Mouse (Mus musculus) cerebellum, adult 2 months (tissue): ENCODE measurements around the gene Rnpepl1. TPM values are rescaled to one million over a fixed set of nuclear protein-coding genes. Genes with fewer than 3 reads are reported as not detected.
A peak's percentile ranks its signal among the peaks of the same experiment; 100 is the strongest.

Experiments used
- DNase-seq, 2 experiments: peaks; one replicate each; pipeline ENCODE4 v3.0.0; 2021
- H3K27ac ChIP-seq: fragments of 200-500 bp; 2 replicates; pipeline ENCODE4 v1.5.1; 2012; ENCODE audit warnings: low read length, control low read depth, inconsistent platforms; ENCODE audit not compliant: insufficient read depth
- H3K27me3 ChIP-seq: fragments of 200-500 bp; 2 replicates; pipeline ENCODE4 v1.6.1; 2012; ENCODE audit warnings: inconsistent platforms, mild to moderate bottlenecking, low read length, moderate library complexity; ENCODE audit not compliant: control insufficient read depth, insufficient read depth
- H3K4me1 ChIP-seq: fragments of 200-500 bp; 2 replicates; pipeline ENCODE4 v1.6.1; 2011; ENCODE audit warnings: low read length; ENCODE audit not compliant: control insufficient read depth, insufficient read depth
- H3K4me3 ChIP-seq: fragments of 200-500 bp; replicated peaks from 2 replicates; pipeline ENCODE3; 2011; ENCODE audit warnings: mild to moderate bottlenecking, low read depth, low read length, control low read depth; ENCODE audit not compliant: insufficient read depth
- CTCF ChIP-seq: fragments of 200-500 bp; IDR thresholded peaks from 2 replicates; pipeline ENCODE4 v1.5.1; 2011; ENCODE audit warnings: low read depth, mild to moderate bottlenecking, control low read depth, low read length, moderate library complexity, borderline replicate concordance; ENCODE audit not compliant: insufficient read depth
- POLR2A ChIP-seq: fragments of 200-500 bp; IDR thresholded peaks from 2 replicates; pipeline ENCODE4 v1.6.1; 2011; ENCODE audit warnings: low read length, control low read depth, borderline replicate concordance; ENCODE audit not compliant: insufficient read depth
- WGBS: fragments of 180-500 bp; shearing (Covaris S2); methylation state at CpG from one replicate; pipeline ENCODE4 v1.1.7; 2018; 5-methylcytosine and 5-hydroxymethylcytosine counted together
- polyA plus RNA-seq: library from polyadenylated mRNA; depleted of rRNA; stranded (reverse); fragments of >200 nt; gene quantifications from 2 replicates; pipeline ENCODE4 v1.2.3, GENCODE M21; 2012

The Rnpepl1 gene
- polyA plus RNA-seq, 1 experiment = 44.7 TPM

DNA sequence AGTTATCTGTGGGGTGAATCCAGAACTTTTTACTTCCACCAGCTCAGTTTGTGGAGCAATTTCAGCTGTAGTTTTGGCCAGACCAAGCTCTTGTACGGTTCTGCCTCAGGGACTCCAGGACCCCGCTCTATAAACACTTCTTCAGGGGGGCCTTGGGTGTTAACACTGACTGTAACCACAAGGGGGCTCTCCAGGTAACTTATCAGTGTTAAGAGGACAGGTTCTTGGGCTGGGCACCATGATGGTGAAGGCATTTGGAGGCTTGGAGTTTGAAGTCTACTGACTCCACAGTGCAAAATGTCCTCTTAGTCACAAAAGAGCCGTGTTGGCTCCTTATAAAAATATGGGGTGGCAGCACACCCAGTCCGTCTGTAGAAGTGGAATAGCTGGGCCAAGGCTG, 1.5 kb upstream of the Rnpepl1 start:
- Histone ChIP-seq H3K27ac (no peak overlapping the region), H3K4me3 (no peak overlapping the region), H3K4me1 (peaks cover 14% of the 10 kb centered on the region), H3K27me3 (no peaks in the 10 kb centered on the region)
- no peak for TF ChIP-seq POLR2A
- DNase-seq = no peak
- WGBS = 64% methylated on average over 4 of the region's 4 CpGs

DNA sequence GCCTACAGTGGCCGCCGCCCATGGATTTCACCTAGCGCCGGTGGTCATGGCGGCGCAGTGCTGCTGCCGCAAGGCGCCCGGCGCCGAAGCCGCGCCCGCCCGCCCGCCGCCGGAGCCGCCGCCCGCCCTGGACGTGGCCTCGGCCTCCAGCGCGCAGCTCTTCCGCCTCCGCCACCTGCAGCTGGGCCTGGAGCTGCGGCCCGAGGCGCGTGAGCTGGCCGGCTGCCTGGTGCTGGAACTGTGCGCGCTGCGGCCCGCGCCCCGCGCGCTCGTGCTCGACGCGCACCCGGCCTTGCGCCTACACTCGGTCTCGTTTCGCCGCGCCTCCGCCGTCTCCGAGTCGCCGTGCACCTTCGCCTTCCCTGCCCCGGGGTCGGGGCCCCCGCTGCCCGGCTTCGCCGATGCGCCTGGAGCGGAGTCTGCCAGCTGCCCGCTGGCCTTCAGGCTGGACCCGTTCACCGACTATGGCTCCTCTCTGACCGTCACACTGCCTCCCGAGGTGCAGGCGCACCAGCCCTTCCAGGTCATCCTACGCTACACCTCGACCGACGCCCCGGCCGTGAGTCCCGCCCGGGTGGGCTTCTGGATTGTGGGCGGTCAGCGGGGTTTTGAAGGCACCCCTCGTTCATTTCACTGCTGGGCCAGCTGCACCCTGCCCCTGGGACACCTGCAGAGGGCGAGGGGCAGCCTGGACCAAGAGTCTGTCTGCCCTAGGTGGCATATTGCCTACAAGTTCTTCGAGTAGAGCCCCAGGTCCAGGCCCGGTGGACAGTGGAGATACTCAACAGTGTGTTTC, 540 bp downstream of the Rnpepl1 start:
- peak overlapping the region; percentile 63 for H3K4me3 ChIP-seq
- peak overlapping the region; percentile 26 for H3K27ac ChIP-seq
- H3K27me3 ChIP-seq = no peaks in the 10 kb centered on the region
- DNase-seq = peak; percentile 83 to 84
- TF ChIP-seq CTCF (no peak), POLR2A (peak; percentile 40; the same call in 1 of the 2 replicates)
- 1% methylated on average over 56 of the region's 85 CpGs for WGBS
- peaks cover 14% of the 10 kb centered on the region for H3K4me1 ChIP-seq

GRCm38 (mm10) chr1:92911721-92912138, 1.1 kb downstream of the Rnpepl1 start:
- TF ChIP-seq CTCF (no peak), POLR2A (no peak)
- Histone ChIP-seq H3K27me3 (no peaks in the 10 kb centered on the region), H3K4me3 (peak overlapping the region; percentile 63), H3K27ac (peak overlapping the region; percentile 26), H3K4me1 (peaks cover 14% of the 10 kb centered on the region)
- peak in 1 of 2 experiments; percentile 50 for DNase-seq
- WGBS = 22% methylated on average over 8 of the region's 8 CpGs

GRCm38 (mm10) chr1:92912286-92912685, 1.7 kb downstream of the Rnpepl1 start:
- DNase-seq = no peak
- H3K27me3 ChIP-seq = no peaks in the 10 kb centered on the region
- peaks cover 14% of the 10 kb centered on the region for H3K4me1 ChIP-seq
- 42% methylated on average over 1 of the region's 1 CpGs for WGBS
- TF ChIP-seq CTCF = no peak
- no peak for TF ChIP-seq POLR2A
- peak overlapping the region; percentile 63 for H3K4me3 ChIP-seq
- no peak overlapping the region for H3K27ac ChIP-seq

GRCm38 (mm10) chr1:92914239-92914638, 3.7 kb downstream of the Rnpepl1 start:
- Histone ChIP-seq H3K27ac (no peak overlapping the region), H3K27me3 (no peaks in the 10 kb centered on the region), H3K4me1 (peaks cover 8% of the 10 kb centered on the region), H3K4me3 (no peak overlapping the region)
- TF ChIP-seq POLR2A (no peak), CTCF (no peak)
- no peak for DNase-seq
- WGBS = 81% methylated on average over 4 of the region's 4 CpGs

- no peak for TF ChIP-seq POLR2A
- TF ChIP-seq CTCF = no peak
- peak in 1 of 2 experiments; percentile 10 for DNase-seq
- Histone ChIP-seq H3K4me1 (peaks cover 8% of the 10 kb centered on the region), H3K27ac (no peak overlapping the region), H3K4me3 (no peak overlapping the region), H3K27me3 (no peaks in the 10 kb centered on the region)
- WGBS = 94% methylated on average over 11 of the region's 11 CpGs
These were observed 4.4 kb downstream of the Rnpepl1 start for GRCm38 (mm10) chr1:92914993-92915392.

DNA sequence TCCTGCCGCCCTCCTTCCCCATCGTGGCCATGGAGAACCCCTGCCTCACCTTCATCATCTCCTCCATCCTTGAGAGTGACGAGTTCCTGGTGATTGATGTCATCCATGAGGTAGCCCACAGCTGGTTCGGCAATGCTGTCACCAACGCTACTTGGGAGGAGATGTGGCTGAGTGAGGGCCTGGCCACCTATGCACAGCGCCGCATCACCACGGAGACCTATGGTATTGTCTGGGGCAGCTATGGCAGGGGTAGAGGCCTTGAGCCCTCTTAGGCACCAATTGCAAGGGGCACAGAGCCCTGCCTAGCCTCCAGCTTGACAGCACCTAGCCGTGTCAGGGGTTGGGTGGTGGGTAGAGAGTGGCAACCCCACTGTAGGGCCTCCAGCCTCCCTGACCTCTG, 6.1 kb downstream of the Rnpepl1 start:
- 94% methylated on average over 9 of the region's 9 CpGs for WGBS
- Histone ChIP-seq H3K4me3 (no peak overlapping the region), H3K4me1 (peaks cover 7% of the 10 kb centered on the region), H3K27me3 (no peaks in the 10 kb centered on the region), H3K27ac (no peak overlapping the region)
- no peak for TF ChIP-seq POLR2A
- TF ChIP-seq CTCF = no peak
- peak in 1 of 2 experiments; percentile 6 for DNase-seq

DNA sequence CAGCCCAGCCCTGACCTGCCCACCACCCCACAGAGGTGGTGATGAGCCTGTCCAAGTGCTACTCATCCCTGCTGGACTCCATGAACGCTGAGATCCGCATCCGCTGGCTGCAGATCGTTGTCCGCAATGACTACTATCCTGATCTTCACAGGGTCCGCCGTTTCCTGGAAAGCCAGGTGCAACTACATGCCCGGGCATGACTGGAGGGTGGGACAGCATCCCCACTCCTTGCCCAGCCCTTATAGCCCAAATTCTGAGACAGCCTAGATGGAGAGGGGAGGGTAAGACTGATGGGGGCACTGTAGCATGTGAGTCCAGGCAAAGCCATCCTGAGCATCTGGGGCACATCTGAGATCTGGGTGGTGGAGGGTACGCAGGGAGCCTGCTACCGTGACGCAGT, 8.6 kb downstream of the Rnpepl1 start:
- Histone ChIP-seq H3K27me3 (no peaks in the 10 kb centered on the region), H3K27ac (no peak overlapping the region), H3K4me3 (no peak overlapping the region), H3K4me1 (no peaks in the 10 kb centered on the region; the same call in 1 of the 2 replicates)
- DNase-seq = no peak
- WGBS = 90% methylated on average over 11 of the region's 11 CpGs
- no peak for TF ChIP-seq CTCF
- TF ChIP-seq POLR2A = no peak
